Mouse (Mus musculus): ENCODE measurements around the gene Tpst1.

- TF ChIP-seq CTCF (IDR thresholded peaks at IDR 0.05; ENCODE audit: borderline replicate concordance, insufficient read depth, low read length) (no peak), POLR2A (IDR thresholded peaks at IDR 0.05; ENCODE audit: low read depth, low read length) (no peak)
These were observed 5.7 kb downstream of the Tpst1 start for GRCm38 (mm10) chr5:130078834-130079156.
